Mouse (Mus musculus) B cell, adult 2 months (primary cell): Measurements from ENCODE around the gene Rev3l.

Experiments used
- DNase-seq, 2 experiments: peaks; one replicate each; pipeline ENCODE4 v3.0.0; 2022

Gene Rev3l

DNA sequence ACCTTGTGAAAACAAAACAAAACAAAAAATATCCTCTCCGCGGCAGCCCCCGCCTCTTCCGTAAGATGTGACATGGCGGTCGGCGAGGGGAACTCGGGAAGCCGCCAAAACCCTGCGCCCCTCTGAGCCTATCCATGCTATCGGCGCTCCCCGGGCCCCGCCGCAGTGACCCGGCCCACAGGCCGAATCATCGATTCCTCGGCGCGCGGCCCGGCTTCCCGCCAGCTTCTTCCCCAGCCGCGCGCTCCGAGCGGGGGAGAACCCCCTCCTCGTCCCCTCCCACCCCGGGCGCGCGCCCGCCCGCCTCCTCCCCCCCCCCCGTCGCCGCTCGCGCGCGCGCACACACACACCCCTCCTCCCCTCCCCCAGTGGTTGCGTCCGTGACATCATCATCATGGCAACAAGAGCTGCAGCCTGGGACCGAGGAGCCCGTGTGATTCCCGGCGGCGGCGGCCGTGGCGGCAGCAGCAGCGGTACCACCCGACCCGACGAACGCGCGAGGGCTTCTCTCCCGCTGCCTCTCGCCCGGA lies at the start of gene Rev3l:
TSS of gene Rev3l (plus strand) at position 383 of the 530 bp plus-strand sequence.
- peak; percentile 91 to 92 for DNase-seq

DNA sequence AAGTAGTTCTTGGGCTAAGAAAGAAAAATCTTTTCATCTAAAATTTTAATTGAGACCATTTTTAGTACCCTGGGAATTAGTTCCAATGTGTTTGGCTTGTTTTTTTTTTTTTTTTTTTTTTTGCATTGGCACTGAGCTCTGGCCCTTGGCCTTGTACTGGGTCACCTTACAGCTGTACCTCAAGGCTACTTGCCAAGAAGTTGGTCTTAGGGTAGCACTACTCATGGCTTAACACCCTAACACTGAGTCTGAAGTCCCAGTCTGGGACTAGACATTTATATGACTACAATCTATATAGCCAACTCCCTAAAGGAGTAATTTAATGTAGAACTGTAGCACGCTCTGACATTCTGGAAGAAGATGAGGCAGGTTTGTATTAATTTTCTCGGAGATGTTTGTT lies 49.4 kb upstream of the Rev3l start:
- DNase-seq: no peak

DNA sequence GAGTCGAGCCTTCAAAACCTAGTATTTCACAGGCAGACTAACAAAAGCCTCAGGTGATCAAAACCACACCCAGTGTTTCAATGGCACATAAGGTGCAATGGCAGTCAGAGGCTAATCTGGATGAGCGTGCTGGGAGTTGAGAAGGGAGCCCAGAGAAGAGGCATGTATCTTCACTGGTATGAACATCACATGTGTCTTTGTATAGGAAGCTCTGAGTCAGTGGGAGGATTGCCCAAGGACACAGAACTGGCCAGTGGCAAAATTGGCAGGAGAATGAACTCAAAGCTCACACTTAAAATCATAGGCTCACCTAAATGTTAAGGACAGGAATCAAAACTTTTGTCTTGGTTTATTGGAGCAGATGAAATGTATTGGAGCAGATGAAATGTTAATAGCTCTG lies 48.4 kb upstream of the Rev3l start:
- no peak for DNase-seq

DNA sequence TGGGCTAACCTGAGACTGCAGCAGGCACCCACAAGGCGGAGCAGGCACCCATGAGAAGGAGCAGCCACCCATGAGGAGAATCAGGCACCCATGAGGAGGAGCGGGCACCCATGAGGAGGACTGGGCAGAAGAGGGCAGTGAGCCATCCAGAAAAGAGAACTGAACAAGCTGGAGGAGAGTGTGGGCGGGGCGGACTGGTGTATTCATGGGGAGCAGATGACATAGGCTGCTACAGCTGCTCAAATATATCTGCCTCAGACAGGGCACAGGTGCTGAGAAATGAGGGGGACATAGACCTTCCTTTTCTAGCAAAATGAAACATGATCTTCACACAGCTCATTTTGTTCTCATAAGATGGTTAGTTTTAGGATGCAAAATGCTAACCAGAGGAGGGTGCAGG lies 45.1 kb upstream of the Rev3l start:
- peak; percentile 63 to 68 for DNase-seq

DNA sequence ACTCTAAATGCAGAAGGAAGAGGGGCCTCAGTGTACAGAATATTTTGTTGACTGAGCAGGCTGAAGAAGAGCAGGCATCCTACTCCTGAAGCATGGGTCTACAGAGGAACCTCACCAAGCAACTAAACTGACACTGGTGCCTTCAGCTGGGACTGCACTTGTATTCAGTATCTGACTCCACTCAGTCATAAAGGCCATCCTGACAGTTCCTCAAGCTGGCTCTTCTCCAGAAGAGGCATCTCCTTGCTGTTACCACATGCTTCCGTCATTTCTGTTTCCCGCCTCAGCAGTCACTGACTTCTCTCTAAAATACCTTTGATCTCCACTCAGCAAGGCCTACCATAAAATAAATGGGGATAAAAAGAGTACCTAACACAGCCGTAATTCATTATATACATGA lies 44.1 kb upstream of the Rev3l start:
- no peak for DNase-seq

DNA sequence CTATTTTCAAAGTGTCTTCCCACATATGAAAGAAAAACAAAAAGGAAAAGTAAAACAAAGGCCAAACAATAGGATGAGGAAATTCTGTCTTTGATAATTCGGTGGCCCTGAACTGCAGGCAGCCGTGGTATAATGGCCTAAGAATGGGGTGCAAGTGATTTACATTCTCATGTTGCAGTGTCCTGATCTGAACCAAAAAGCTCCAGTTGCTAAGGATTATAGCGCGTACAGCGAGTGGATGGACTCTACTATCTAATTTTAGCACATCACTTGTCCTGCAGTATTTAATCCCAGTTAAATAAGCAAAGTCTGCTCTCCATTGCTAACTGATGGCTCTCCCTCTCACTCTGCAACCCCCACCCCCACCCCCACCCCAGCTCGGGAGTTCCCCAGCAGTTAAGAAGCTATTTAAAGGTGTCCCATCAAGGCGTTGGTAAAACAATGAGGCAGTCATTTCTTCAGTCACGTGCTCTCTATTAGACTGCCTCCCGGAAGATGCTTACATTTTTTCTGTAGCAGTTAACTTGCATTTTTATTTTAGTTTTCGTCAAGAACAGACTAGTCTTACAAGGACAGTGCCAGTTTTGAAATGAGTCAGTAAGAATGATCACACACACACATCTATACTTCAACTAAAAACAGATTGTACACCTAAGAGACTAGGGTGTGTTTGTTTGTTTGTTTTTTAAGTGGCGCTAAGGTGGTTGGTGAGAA lies 40.4 kb upstream of the Rev3l start:
- no peak for DNase-seq

DNA sequence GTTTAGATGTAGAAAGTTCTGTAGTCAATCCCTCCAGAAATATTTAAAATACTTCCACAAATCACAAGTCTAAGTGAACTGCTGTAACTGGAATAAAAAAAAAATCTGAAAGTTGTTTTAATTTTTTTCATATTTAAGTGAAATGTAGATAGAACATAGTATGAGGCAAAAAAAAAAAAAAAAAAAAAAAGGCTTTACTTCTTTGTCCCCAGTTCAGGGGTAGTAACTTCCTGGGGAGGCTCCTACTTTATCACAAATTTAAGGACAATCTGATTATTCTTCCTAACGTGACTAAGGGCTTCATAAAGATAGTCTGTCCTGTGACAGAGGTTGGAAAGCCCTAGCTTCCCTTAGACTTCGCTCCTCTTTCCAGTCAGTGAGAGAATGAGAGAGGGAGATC lies 39.8 kb upstream of the Rev3l start:
- DNase-seq: no peak

GRCm38 (mm10) chr10:39707717-39708510 lies 24.0 kb upstream of the Rev3l start:
- no peak for DNase-seq

GRCm38 (mm10) chr10:39716936-39717335 lies 15.0 kb upstream of the Rev3l start:
- no peak for DNase-seq

- peak; percentile 90 for DNase-seq
Measured at GRCm38 (mm10) chr10:39730976-39731735, 762 bp upstream of the Rev3l start.

DNA sequence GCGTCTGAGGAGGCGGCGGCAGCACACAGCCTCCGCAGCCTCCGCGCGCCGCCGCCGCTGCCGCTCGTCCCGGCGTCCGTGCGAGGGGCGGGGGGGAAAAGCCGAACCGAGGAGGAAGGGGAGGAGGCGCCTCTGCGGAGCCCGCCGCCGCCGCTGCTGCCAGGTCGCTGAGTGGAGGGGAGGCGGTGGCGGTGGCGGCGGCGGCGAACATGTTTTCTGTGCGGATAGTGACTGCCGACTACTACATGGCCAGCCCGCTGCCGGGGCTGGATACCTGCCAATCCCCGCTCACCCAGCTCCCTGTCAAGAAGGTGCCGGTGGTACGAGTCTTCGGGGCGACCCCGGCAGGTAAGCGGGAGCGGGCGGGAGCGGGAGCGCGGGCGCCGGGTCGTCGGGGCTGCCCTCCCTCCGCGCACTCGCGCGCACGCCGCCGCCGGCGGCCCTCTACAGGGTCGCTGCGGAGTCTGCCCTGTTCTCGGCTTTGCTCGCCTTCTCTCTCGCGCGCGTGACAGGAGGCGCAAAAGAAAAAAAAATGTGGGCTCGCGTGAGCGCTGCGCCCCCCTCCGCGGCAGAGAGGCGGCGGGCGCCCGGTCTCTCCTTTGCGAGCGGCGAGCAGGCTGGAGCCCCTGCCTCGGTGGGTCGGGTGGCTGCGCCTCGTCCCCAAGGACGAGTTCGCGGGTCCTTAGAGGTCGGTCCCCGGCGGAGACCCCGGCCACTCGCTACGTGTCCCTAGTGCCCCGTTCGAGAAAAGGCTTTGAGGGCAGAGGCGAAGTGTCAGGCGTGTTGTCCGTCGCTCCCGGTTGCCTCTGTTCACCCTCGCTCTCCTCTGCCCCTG lies 565 bp downstream of the Rev3l start:
- DNase-seq: peak; percentile 83 to 85

- no peak for DNase-seq
Measured at GRCm38 (mm10) chr10:39733101-39733399, 1.1 kb downstream of the Rev3l start.

DNA sequence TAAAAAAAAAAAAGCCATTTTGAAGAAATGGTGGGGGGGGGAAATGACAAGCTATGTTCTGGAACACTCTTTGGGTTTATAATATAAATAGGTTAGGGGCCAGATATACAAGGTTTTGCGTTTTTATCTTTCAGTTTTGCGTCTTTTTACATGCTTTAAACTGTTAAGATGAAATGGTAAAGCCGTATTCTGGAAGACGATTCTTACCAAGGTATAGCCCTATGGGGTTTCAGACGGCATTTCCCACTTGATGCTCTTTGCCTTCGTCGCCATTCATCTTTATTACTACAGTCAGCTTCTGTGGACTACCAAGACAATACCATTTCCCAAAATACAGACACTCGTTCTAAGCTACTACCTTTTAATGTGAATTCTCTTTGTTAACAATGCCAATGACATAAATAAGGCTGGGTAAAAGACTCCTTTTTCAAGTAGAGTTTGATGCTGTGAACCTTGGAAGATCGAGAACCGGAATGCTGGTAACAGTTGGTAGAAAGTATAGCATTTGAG lies 1.6 kb downstream of the Rev3l start:
- DNase-seq: no peak

DNA sequence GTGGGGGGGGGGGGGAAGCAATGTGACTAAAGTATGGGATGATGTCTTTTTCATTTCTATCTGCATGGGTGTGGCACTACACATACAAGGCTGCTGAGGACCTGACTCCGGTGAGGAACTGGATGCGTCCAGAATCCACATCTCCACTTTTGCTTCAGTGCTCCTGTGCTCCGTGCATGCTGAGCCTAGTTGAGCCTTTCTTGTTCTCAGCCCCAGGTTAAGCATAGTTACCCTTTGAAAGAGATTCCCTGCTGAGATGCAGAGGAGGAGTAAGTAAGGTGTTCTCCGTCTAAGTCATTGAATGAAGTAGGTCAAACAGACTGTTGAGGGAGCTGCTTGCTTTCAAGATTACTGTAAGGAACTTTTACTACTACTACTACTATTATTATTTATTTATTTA lies 4.3 kb downstream of the Rev3l start:
- no peak for DNase-seq

DNA sequence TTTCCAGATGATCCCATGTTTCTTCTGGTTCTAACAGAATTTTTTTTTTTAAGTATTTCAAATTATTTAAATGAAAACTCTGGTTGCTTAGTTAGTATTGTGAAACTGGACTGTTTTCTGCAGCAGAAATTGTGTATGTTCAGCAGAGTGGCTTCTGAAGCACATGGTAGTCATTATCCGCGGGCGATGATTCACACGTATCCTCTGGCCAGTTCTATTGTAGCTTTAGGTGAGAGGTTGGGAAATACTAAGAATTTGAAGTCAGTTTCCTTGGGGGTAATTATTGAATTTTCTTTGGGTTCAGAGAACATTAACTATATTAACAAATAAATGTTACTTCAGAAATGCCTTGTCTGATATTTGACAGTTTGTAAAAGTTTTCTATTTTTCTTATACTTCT lies 10.1 kb downstream of the Rev3l start:
- no peak for DNase-seq

DNA sequence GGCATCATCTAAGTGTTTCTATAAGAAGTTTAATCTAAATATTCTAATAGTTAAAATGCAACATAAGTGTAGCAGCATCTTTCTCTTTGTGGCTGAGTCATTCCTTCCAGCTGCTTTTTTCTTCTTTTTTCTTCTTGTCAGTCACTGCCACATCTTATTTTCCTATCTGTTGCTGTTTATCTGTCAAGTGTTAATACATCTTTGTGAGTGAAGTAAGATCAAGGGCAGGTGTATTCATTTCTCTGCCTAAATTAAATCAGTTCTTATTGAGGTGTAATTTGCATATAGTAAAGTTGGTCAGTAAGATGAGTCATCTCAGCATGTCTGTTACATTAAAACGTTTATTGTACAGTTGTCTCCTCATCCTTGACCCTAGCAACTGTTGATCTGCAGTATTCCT lies 32.8 kb downstream of the Rev3l start:
- no peak for DNase-seq

DNA sequence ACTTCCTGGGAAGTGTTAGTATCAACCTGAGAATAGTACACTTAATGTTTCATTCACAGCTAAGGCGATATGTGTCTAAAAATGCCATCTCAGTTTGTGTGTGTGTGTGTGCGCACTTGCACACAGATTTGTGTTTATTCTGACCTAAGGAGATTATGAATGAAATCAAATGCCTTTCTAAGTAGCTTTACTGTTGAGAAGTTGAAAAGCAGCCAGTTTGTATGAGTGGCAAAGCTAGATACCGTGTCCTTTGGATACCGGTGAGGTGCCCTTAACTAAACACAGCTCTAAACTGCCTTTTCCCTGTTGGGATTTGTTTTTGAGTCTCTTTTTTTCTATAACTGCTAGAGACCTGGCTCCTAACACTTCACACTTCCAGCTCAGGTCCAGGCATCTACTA lies 34.8 kb downstream of the Rev3l start:
- no peak for DNase-seq

DNA sequence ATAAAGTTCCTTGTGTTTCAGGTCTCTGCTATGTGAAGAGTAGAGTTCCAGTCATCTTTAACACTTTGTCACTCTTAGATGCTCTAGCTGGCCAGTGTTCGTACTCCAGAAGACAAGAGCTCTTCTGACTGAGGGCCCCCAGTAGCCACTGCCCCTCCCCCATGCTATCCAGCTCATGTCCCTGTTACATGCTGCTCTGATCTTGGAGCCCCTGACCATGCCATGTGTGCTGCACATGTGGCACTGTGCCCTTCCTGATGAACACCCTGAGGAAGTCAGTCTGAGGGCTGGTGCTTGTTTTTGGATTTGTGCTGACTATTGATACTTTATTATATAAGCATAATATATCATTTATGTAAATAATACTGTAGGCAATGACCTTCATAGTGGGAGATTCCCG lies 40.3 kb downstream of the Rev3l start:
- DNase-seq: no peak

GRCm38 (mm10) chr10:39773940-39774726 lies 42.2 kb downstream of the Rev3l start:
- no peak for DNase-seq

- no peak for DNase-seq
Measured at GRCm38 (mm10) chr10:39776927-39777326, 45.0 kb downstream of the Rev3l start.

- no peak for DNase-seq
Measured at GRCm38 (mm10) chr10:39778305-39778704, 46.4 kb downstream of the Rev3l start.

- no peak for DNase-seq
Measured at GRCm38 (mm10) chr10:39785241-39785640, 53.3 kb downstream of the Rev3l start.
